Mouse (Mus musculus) heart, postnatal 0 days (tissue): ENCODE measurements around the gene Pigb. TPM values are rescaled to one million over a fixed set of nuclear protein-coding genes. Genes with fewer than 3 reads are reported as not detected.

ENCODE experiments used
- ATAC-seq: fragments of 200-750 bp; cut with Nextera tagmentation; 2 replicates; pipeline ENCODE4 v1.8.0; 2017; ENCODE audit warnings: low read depth, moderate number of reproducible peaks, moderate library complexity; ENCODE audit not compliant: insufficient read depth
- DNase-seq: peaks from one replicate; pipeline ENCODE4 v3.0.0-alpha.2; 2016; ENCODE audit warnings: low spot score
- H3K27ac ChIP-seq: fragments of 300-500 bp; sonication (generic); 2 replicates; pipeline ENCODE4 v1.5.1; 2014; ENCODE audit warnings: low read depth, mild to moderate bottlenecking
- H3K27me3 ChIP-seq: fragments of 300-500 bp; sonication (generic); 2 replicates; pipeline ENCODE4 v1.6.1; 2014; ENCODE audit warnings: low read length, mixed read lengths; ENCODE audit not compliant: control insufficient read depth, insufficient read depth
- H3K36me3 ChIP-seq: fragments of 300-500 bp; sonication (generic); replicated peaks from 2 replicates; pipeline ENCODE4 v1.6.1; 2014; ENCODE audit warnings: low read length, mixed read lengths; ENCODE audit not compliant: control insufficient read depth, insufficient read depth
- H3K4me1 ChIP-seq: fragments of 300-500 bp; sonication (generic); 2 replicates; pipeline ENCODE4 v1.6.1; 2014; ENCODE audit warnings: antibody characterized with exemption; ENCODE audit not compliant: control insufficient read depth, insufficient read depth
- H3K4me2 ChIP-seq: fragments of 300-500 bp; sonication (generic); 2 replicates; pipeline ENCODE4 v1.6.1; 2014; ENCODE audit warnings: low read depth, mild to moderate bottlenecking, low read length, moderate library complexity
- H3K4me3 ChIP-seq: fragments of 300-500 bp; sonication (generic); 2 replicates; pipeline ENCODE4 v1.5.1; 2014; ENCODE audit warnings: low read depth, low read length
- H3K9ac ChIP-seq: fragments of 300-500 bp; sonication (generic); replicated peaks from 2 replicates; pipeline ENCODE4 v1.6.1; 2014; ENCODE audit warnings: low read depth, low read length, mixed read lengths
- H3K9me3 ChIP-seq: fragments of 300-500 bp; sonication (generic); replicated peaks from 2 replicates; pipeline ENCODE4 v1.6.1; 2016; ENCODE audit warnings: low read length; ENCODE audit not compliant: control insufficient read depth
- CTCF ChIP-seq: IDR thresholded peaks from 2 replicates; pipeline ENCODE4 v1.5.1; 2016; ENCODE audit warnings: antibody characterized with exemption, control low read depth, low read depth
- EP300 ChIP-seq: IDR thresholded peaks from 2 replicates; pipeline ENCODE4 v1.6.1; 2016; ENCODE audit warnings: antibody characterized with exemption, low read depth
- WGBS: fragments of 180-500 bp; shearing (Covaris S2); extraction: QIAGEN DNeasy Blood & Tissue Kit; methylation state at CpG from one replicate; pipeline ENCODE4 v1.1.7; 2014; 5-methylcytosine and 5-hydroxymethylcytosine counted together
- polyA plus RNA-seq: library from polyadenylated mRNA; unstranded; fragments of >200 nt; fragmentation: Nextera tagmentation; extraction: Ambion mirVana; gene quantifications from 2 replicates; pipeline ENCODE4 v1.2.1, GENCODE M21; 2015
- total RNA-seq: library from RNA; depleted of rRNA; stranded (reverse); fragments of >200 nt; gene quantifications from 2 replicates; pipeline ENCODE4 v1.2.3, GENCODE M21; 2014; ENCODE audit warnings: low replicate concordance

The Pigb gene
- total and polyA plus RNA-seq, 2 experiments from 2014 or later, result 2.5 to 3.0 TPM

GRCm38 (mm10) chr9:73014724-73015123, 25.5 kb downstream of the Pigb start:
- no peaks in the 10 kb centered on the region for H3K9me3 ChIP-seq
- H3K27me3 ChIP-seq, result no peaks in the 10 kb centered on the region
- H3K4me2 ChIP-seq, result no peak overlapping the region
- no peak overlapping the region for H3K4me3 ChIP-seq
- no peaks in the 10 kb centered on the region for H3K4me1 ChIP-seq
- H3K27ac ChIP-seq, result no peak overlapping the region
- 60% methylated on average over 13 of the region's 13 CpGs for WGBS
- TF ChIP-seq EP300 (no peak), CTCF (no peak)
- ATAC-seq (no peak), DNase-seq (no peak)
- H3K9ac ChIP-seq, result no peak overlapping the region
- peaks cover 85% of the 10 kb centered on the region for H3K36me3 ChIP-seq

- 82% methylated on average over 4 of the region's 4 CpGs for WGBS
- Histone ChIP-seq H3K4me2 (no peak overlapping the region), H3K27ac (no peak overlapping the region), H3K4me3 (no peak overlapping the region), H3K4me1 (no peaks in the 10 kb centered on the region), H3K9ac (no peak overlapping the region), H3K9me3 (no peaks in the 10 kb centered on the region), H3K36me3 (peaks cover 77% of the 10 kb centered on the region), H3K27me3 (no peaks in the 10 kb centered on the region)
- no peak for ATAC-seq
- DNase-seq, result no peak
- TF ChIP-seq CTCF (0 out of 2 replicates have a peak, but pooled peaks have one; percentile 11), EP300 (no peak)
Observed at GRCm38 (mm10) chr9:73012629-73013028, 27.5 kb downstream of the Pigb start.

- H3K4me2 ChIP-seq, result no peak overlapping the region
- H3K4me1 ChIP-seq, result no peaks in the 10 kb centered on the region
- no peak overlapping the region for H3K27ac ChIP-seq
- no peaks in the 10 kb centered on the region for H3K27me3 ChIP-seq
- H3K9me3 ChIP-seq, result no peaks in the 10 kb centered on the region
- ATAC-seq (no peak), DNase-seq (no peak)
- TF ChIP-seq EP300 (no peak), CTCF (no peak)
- no peak overlapping the region for H3K4me3 ChIP-seq
- H3K36me3 ChIP-seq, result peaks cover 46% of the 10 kb centered on the region
- no peak overlapping the region for H3K9ac ChIP-seq
- WGBS, result 57% methylated on average over 3 of the region's 3 CpGs
Observed at GRCm38 (mm10) chr9:73008384-73008783, 31.8 kb downstream of the Pigb start.

GRCm38 (mm10) chr9:73006175-73006574, 34.0 kb downstream of the Pigb start:
- no peak overlapping the region for H3K27ac ChIP-seq
- no peak overlapping the region for H3K4me3 ChIP-seq
- no peaks in the 10 kb centered on the region for H3K9me3 ChIP-seq
- no peaks in the 10 kb centered on the region for H3K4me1 ChIP-seq
- no peaks in the 10 kb centered on the region for H3K27me3 ChIP-seq
- ATAC-seq, result no peak
- DNase-seq, result no peak
- no peak overlapping the region for H3K4me2 ChIP-seq
- 93% methylated on average over 3 of the region's 3 CpGs for WGBS
- H3K9ac ChIP-seq, result no peak overlapping the region
- TF ChIP-seq EP300 (no peak), CTCF (0 out of 2 replicates have a peak, but pooled peaks have one; percentile 8)
- peaks cover 38% of the 10 kb centered on the region for H3K36me3 ChIP-seq

- Histone ChIP-seq H3K9ac (no peak overlapping the region), H3K4me1 (no peaks in the 10 kb centered on the region), H3K27me3 (no peaks in the 10 kb centered on the region), H3K36me3 (peaks cover 38% of the 10 kb centered on the region), H3K4me2 (no peak overlapping the region), H3K27ac (no peak overlapping the region), H3K4me3 (no peak overlapping the region), H3K9me3 (no peaks in the 10 kb centered on the region)
- ATAC-seq, result no peak
- no peak for DNase-seq
- TF ChIP-seq EP300 (no peak), CTCF (no peak)
- WGBS, result 75% methylated on average over 6 of the region's 6 CpGs
Observed at GRCm38 (mm10) chr9:73005106-73005505, 35.1 kb downstream of the Pigb start.

- TF ChIP-seq CTCF (no peak), EP300 (no peak)
- H3K36me3 ChIP-seq, result peaks cover 30% of the 10 kb centered on the region
- ATAC-seq (no peak), DNase-seq (no peak)
- no peak overlapping the region for H3K4me2 ChIP-seq
- H3K27ac ChIP-seq, result no peak overlapping the region
- 75% methylated on average over 8 of the region's 8 CpGs for WGBS
- no peaks in the 10 kb centered on the region for H3K9me3 ChIP-seq
- no peak overlapping the region for H3K4me3 ChIP-seq
- no peaks in the 10 kb centered on the region for H3K27me3 ChIP-seq
- H3K9ac ChIP-seq, result no peak overlapping the region
- no peaks in the 10 kb centered on the region for H3K4me1 ChIP-seq
Observed at GRCm38 (mm10) chr9:73004076-73004475, 36.1 kb downstream of the Pigb start.
